Mouse (Mus musculus): ENCODE results near the gene Pnpla1.

The Pnpla1 gene

GRCm38 (mm10) chr17:28922096-28922495 is 63.9 kb downstream of the Pnpla1 start:
- no peak for DNase-seq (ENCODE audit: low read depth, low spot score)

- no peak for DNase-seq (ENCODE audit: low read depth, low spot score)
Measured at GRCm38 (mm10) chr17:28924957-28925595, 66.9 kb downstream of the Pnpla1 start.

- DNase-seq (ENCODE audit: low read depth, low spot score) = peak; percentile 70
Measured at GRCm38 (mm10) chr17:28926380-28926779, 68.2 kb downstream of the Pnpla1 start.

GRCm38 (mm10) chr17:28926866-28927635 is 68.8 kb downstream of the Pnpla1 start:
- peak; percentile 75 for DNase-seq (ENCODE audit: low read depth, low spot score)

GRCm38 (mm10) chr17:28928004-28928403 is 69.8 kb downstream of the Pnpla1 start:
- no peak for DNase-seq (ENCODE audit: low read depth, low spot score)

- DNase-seq (ENCODE audit: low read depth, low spot score) = no peak
Measured at GRCm38 (mm10) chr17:28929369-28929768, 71.2 kb downstream of the Pnpla1 start.

GRCm38 (mm10) chr17:28930392-28931074 is 72.3 kb downstream of the Pnpla1 start:
- peak; percentile 92 for DNase-seq (ENCODE audit: low read depth, low spot score)

GRCm38 (mm10) chr17:28931436-28932211 is 73.4 kb downstream of the Pnpla1 start:
- no peak for DNase-seq (ENCODE audit: low read depth, low spot score)

GRCm38 (mm10) chr17:28932274-28932673 is 74.1 kb downstream of the Pnpla1 start:
- DNase-seq (ENCODE audit: low read depth, low spot score) = no peak

GRCm38 (mm10) chr17:28934120-28934916 is 76.1 kb downstream of the Pnpla1 start:
- no peak for DNase-seq (ENCODE audit: low read depth, low spot score)

- no peak for DNase-seq (ENCODE audit: low read depth, low spot score)
Measured at GRCm38 (mm10) chr17:28936133-28936532, 77.9 kb downstream of the Pnpla1 start.

- DNase-seq (ENCODE audit: low read depth, low spot score) = no peak
Measured at GRCm38 (mm10) chr17:28936622-28937345, 78.6 kb downstream of the Pnpla1 start.

All from c-Kit-negative CD71-positive TER-119-positive erythroid progenitor cells, embryonic 14.5 days (primary cell).